Mouse (Mus musculus) stomach, postnatal 0 days (tissue): ENCODE measurements around the gene Pan3. TPM values are rescaled to one million over a fixed set of nuclear protein-coding genes. Genes with fewer than 3 reads are reported as not detected.

Experiments used
- ATAC-seq: fragments of 200-750 bp; cut with Nextera tagmentation; 2 replicates; pipeline ENCODE4 v1.8.0; 2017; ENCODE audit not compliant: low FRiP score, low TSS enrichment
- DNase-seq: peaks from one replicate; pipeline ENCODE4 v3.0.0-alpha.2; 2016; ENCODE audit warnings: low spot score
- H3K27ac ChIP-seq: fragments of 300-500 bp; sonication (generic); replicated peaks from 2 replicates; pipeline ENCODE4 v1.5.1; 2014; ENCODE audit warnings: mild to moderate bottlenecking, control low read depth
- H3K27me3 ChIP-seq: fragments of 300-500 bp; sonication (generic); 2 replicates; pipeline ENCODE4 v1.6.1; 2014; ENCODE audit warnings: low read length; ENCODE audit not compliant: control insufficient read depth, insufficient read depth
- H3K36me3 ChIP-seq: fragments of 300-500 bp; sonication (generic); 2 replicates; pipeline ENCODE4 v1.6.1; 2014; ENCODE audit warnings: low read length, mixed read lengths; ENCODE audit not compliant: control insufficient read depth, insufficient read depth
- H3K4me1 ChIP-seq: fragments of 300-500 bp; sonication (generic); replicated peaks from 2 replicates; pipeline ENCODE4 v1.6.1; 2014; ENCODE audit warnings: antibody characterized with exemption; ENCODE audit not compliant: control insufficient read depth, insufficient read depth
- H3K4me2 ChIP-seq: fragments of 300-500 bp; sonication (generic); replicated peaks from 2 replicates; pipeline ENCODE4 v1.6.1; 2014; ENCODE audit warnings: low read depth, mild to moderate bottlenecking, control low read depth, moderate library complexity
- H3K4me3 ChIP-seq: fragments of 300-500 bp; sonication (generic); 2 replicates; pipeline ENCODE4 v1.5.1; 2014; ENCODE audit warnings: low read depth, low read length, control low read depth
- H3K9ac ChIP-seq: fragments of 300-500 bp; sonication (generic); 2 replicates; pipeline ENCODE4 v1.6.1; 2014; ENCODE audit warnings: mild to moderate bottlenecking, low read length, control low read depth, mixed read lengths
- H3K9me3 ChIP-seq: fragments of 300-500 bp; sonication (generic); 2 replicates; pipeline ENCODE4 v1.6.1; 2016; ENCODE audit warnings: low read length; ENCODE audit not compliant: control insufficient read depth
- CTCF ChIP-seq: IDR thresholded peaks from 2 replicates; pipeline ENCODE4 v1.5.1; 2016; ENCODE audit warnings: antibody characterized with exemption, low read depth, mild to moderate bottlenecking, moderate library complexity
- EP300 ChIP-seq: optimal IDR thresholded peaks from 2 replicates; pipeline ENCODE3; 2016; ENCODE audit warnings: antibody characterized with exemption
- WGBS: fragments of 180-500 bp; shearing (Covaris S2); extraction: QIAGEN DNeasy Blood & Tissue Kit; methylation state at CpG from one replicate; pipeline ENCODE4 v1.1.7; 2014; 5-methylcytosine and 5-hydroxymethylcytosine counted together
- polyA plus RNA-seq: library from polyadenylated mRNA; unstranded; fragments of >200 nt; fragmentation: Nextera tagmentation; extraction: Ambion mirVana; gene quantifications from 2 replicates; pipeline ENCODE4 v1.2.1, GENCODE M21; 2015

The Pan3 gene
- polyA plus RNA-seq, 1 experiment from 2014 or later = 38.4 TPM

- H3K9ac ChIP-seq = no peak overlapping the region
- 69% methylated on average over 6 of the region's 6 CpGs for WGBS
- no peak for ATAC-seq
- peaks cover 4% of the 10 kb centered on the region for H3K36me3 ChIP-seq
- DNase-seq = no peak
- H3K9me3 ChIP-seq = no peaks in the 10 kb centered on the region
- no peak for TF ChIP-seq EP300
- TF ChIP-seq CTCF = no peak
- H3K4me3 ChIP-seq = no peak overlapping the region
- H3K4me1 ChIP-seq = no peaks in the 10 kb centered on the region
- no peaks in the 10 kb centered on the region for H3K27me3 ChIP-seq
- H3K27ac ChIP-seq = no peak overlapping the region
- no peak overlapping the region for H3K4me2 ChIP-seq
Observed at GRCm38 (mm10) chr5:147532031-147532430, 102.1 kb downstream of the Pan3 start.

- no peak overlapping the region for H3K9ac ChIP-seq
- peaks cover 10% of the 10 kb centered on the region for H3K36me3 ChIP-seq
- no peaks in the 10 kb centered on the region for H3K4me1 ChIP-seq
- 95% methylated on average over 4 of the region's 4 CpGs for WGBS
- H3K4me2 ChIP-seq = no peak overlapping the region
- ATAC-seq (no peak), DNase-seq (no peak)
- no peaks in the 10 kb centered on the region for H3K9me3 ChIP-seq
- no peaks in the 10 kb centered on the region for H3K27me3 ChIP-seq
- H3K27ac ChIP-seq = no peak overlapping the region
- no peak overlapping the region for H3K4me3 ChIP-seq
- TF ChIP-seq CTCF (no peak), EP300 (no peak)
Observed at GRCm38 (mm10) chr5:147539409-147539808, 109.4 kb downstream of the Pan3 start.

GRCm38 (mm10) chr5:147539815-147540214 lies 109.9 kb downstream of the Pan3 start:
- no peaks in the 10 kb centered on the region for H3K4me1 ChIP-seq
- ATAC-seq = no peak
- H3K4me3 ChIP-seq = no peak overlapping the region
- no peak overlapping the region for H3K27ac ChIP-seq
- no peak overlapping the region for H3K9ac ChIP-seq
- H3K36me3 ChIP-seq = peaks cover 10% of the 10 kb centered on the region
- no peaks in the 10 kb centered on the region for H3K9me3 ChIP-seq
- no peak for DNase-seq
- 85% methylated on average over 4 of the region's 4 CpGs for WGBS
- TF ChIP-seq CTCF = no peak
- no peak for TF ChIP-seq EP300
- no peak overlapping the region for H3K4me2 ChIP-seq
- H3K27me3 ChIP-seq = no peaks in the 10 kb centered on the region

- H3K9ac ChIP-seq = no peak overlapping the region
- no peak for DNase-seq
- H3K9me3 ChIP-seq = no peaks in the 10 kb centered on the region
- H3K36me3 ChIP-seq = peaks cover 17% of the 10 kb centered on the region
- no peak overlapping the region for H3K4me3 ChIP-seq
- no peak for ATAC-seq
- 78% methylated on average over 6 of the region's 6 CpGs for WGBS
- H3K27me3 ChIP-seq = no peaks in the 10 kb centered on the region
- no peak overlapping the region for H3K4me2 ChIP-seq
- no peak for TF ChIP-seq CTCF
- no peak for TF ChIP-seq EP300
- no peak overlapping the region for H3K27ac ChIP-seq
- no peaks in the 10 kb centered on the region for H3K4me1 ChIP-seq
Observed at GRCm38 (mm10) chr5:147542291-147542690, 112.3 kb downstream of the Pan3 start.

- peaks cover 14% of the 10 kb centered on the region for H3K36me3 ChIP-seq
- H3K4me1 ChIP-seq = no peaks in the 10 kb centered on the region
- no peak overlapping the region for H3K27ac ChIP-seq
- H3K4me3 ChIP-seq = no peak overlapping the region
- no peaks in the 10 kb centered on the region for H3K9me3 ChIP-seq
- DNase-seq (peak; percentile 59), ATAC-seq (peak; percentile 82)
- whole genome bisulfite sequencing = 49% methylated on average over 11 of the region's 11 CpGs
- H3K9ac ChIP-seq = no peak overlapping the region
- TF ChIP-seq CTCF (peak; percentile 73), EP300 (no peak)
- no peak overlapping the region for H3K4me2 ChIP-seq
- H3K27me3 ChIP-seq = no peaks in the 10 kb centered on the region
Observed at GRCm38 (mm10) chr5:147545731-147546241, 115.8 kb downstream of the Pan3 start.

GRCm38 (mm10) chr5:147549016-147549755 lies 119.2 kb downstream of the Pan3 start:
- DNase-seq = no peak
- Histone ChIP-seq H3K27me3 (no peaks in the 10 kb centered on the region), H3K4me1 (no peaks in the 10 kb centered on the region), H3K36me3 (0 out of 2 replicates have a peak, but pooled peaks cover 10% of the 10 kb centered on the region), H3K27ac (no peak overlapping the region), H3K4me3 (no peak overlapping the region), H3K9ac (no peak overlapping the region), H3K4me2 (no peak overlapping the region), H3K9me3 (no peaks in the 10 kb centered on the region)
- ATAC-seq = no peak
- TF ChIP-seq EP300 (no peak), CTCF (no peak)
- WGBS = 94% methylated on average over 12 of the region's 12 CpGs
